Mouse (Mus musculus): ENCODE measurements around the gene Braf. TPM values are rescaled to one million over a fixed set of nuclear protein-coding genes. Genes with fewer than 3 reads are reported as not detected.

The Braf gene
- total RNA-seq, 2 experiments from 2014 or later, result 15.2 to 15.9 TPM

DNA sequence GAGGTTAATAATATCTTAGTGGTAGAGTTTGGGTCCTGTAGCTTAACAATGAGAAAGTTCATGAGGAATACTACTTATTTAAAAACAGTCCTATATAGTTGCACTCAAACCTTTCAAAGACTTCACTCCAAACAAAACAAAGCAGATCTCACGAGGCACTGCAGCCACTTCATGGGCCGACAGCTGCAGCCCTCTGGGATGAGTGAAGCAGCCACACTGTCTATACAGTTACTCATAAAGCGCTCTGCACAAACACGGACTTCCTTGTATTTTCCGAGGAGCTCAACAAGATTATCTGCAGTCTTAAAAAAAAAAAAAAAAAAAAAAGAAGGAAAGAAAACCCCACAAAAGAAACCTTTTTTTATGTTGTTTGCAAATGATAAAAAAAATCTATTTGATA lies 117.9 kb downstream of the Braf start:
- no peak for DNase-seq

DNA sequence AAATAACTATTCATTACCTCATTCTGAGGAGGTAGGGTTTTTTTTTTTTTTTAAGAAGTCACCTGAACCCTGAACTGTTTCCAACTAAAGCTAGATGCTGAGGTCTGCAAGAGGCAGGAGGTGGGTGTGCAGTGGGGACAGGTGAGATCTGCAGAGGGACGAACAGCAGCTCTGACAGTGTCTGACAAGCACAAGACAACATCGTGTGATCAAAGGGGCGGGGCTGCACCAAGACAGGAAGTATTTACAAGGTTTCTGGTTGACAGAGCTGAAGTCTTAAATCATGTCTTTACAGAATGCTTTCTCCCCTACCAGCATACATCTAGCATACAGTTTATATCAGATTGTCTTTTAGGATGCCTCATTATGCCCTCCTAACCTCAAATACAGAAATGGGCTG lies 118.4 kb downstream of the Braf start:
- no peak for DNase-seq

DNA sequence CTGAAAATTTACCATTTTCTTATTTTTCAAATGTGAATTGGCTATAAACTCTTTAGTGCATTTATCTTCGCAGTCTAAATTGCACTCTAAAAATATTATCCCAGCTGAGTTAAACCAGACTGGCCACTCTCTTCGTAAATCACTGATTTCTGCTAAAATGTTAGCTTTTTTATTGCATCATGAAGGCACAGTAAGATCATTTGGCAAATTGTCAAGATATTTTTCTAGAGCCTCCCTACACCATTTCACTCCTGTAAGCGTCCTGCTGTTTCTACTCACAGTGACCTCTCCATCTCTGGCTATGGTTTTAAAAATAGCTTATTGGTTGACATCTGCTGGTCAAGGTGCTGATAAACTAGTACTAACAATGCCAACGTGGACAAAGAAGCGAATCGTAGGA lies 119.2 kb downstream of the Braf start:
- DNase-seq, result no peak

DNA sequence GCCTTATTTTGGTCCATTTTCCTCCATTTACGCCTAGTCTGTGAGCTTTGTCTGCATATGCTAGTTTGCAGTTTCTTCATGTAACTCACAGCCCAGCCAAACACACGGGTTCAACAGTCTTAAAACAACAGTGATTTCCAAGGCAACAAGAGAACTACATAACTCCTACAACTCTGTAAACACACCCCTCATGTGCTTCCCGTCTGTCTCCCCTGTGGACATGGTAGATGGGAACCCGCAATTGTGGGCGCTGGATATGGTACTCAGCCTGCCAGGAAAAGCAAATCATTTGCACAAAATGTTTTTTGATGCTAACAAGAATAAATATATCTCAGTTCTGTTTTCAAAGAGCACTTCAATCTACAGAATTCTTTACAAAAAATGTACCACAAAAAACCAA lies 120.7 kb downstream of the Braf start:
- DNase-seq, result no peak

DNA sequence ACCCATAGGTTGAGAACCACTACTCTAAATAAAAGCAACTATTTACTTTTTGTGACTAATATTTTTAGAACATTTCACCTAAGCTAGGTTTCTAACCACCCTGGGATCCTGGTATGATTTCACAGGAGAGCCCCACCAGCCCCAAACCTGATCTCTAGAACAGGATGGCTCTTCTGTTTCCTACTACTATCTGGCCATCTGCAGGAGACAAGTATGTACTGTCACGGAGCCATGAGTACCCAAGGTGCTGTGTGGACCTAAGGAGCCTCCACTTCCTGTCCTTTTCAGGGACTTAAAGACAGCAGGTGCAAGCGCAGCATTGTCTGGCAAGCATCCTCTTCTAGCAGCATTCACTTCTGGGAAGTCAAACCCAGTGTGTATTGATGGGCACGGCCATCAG lies 123.4 kb downstream of the Braf start:
- DNase-seq, result no peak

DNA sequence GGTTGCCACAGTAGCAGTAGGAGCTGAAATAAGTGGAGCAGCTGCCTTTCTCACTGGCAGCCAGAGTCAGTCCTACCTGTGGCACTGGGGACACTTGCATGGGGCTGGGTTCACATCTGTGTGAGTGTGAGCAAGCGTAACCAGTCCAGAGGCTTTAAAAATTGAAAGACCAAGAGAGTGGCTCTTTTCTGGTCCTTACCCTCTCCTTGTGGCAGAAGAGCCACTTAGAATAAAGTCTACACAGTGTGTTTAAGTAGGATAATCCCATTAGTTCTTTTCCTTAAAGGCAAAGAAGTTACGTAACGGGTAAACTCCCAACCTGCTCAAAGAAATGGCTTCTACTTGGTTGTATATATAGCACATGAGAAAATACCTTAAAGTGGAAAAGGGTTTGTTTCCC lies 124.4 kb downstream of the Braf start:
- DNase-seq, result no peak

DNA sequence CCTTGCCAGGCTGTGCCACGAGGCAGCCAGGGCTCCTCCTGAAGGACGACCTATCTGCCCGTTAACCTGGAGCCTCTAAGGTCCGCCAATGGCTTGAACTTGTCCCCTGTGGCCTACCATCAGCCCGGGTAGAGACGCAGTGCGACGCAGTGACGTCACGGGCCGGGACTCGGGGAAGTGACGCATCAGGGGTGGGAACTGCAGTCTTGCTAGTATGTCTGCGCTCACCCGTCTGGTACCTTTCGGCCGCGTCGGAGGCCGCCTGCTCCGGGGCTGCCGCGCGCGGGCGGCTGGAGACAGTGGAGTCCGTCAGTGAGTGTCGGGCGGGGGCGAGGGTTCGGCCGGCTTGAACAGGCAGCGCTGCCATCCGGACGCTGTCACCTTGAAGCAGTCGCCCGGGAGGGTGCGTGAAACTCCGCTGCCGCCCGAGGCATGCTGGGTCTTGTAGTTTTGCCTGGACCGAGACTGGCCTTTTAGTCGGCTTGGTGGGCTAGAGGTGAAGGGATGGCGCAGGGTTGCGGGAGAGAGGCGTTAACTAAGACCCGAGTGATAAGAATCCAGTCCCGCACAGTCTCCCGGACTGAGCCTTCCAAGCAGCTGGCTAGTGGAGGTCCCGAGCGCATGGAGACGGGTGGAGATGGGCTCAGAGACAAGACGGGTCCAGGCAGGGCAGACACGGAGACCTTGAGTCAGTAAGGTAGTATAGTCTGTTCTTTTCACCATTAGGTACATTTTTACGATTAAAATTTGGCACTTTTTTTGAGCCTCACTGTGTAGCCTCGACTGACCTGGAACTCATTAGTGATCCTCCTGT lies 132.7 kb downstream of the Braf start, which contains the start of gene Ndufb2:
Gene Ndufb2 (plus strand): TSS at position 174 of the 814 bp plus-strand sequence.
- DNase-seq, result peak; percentile 96 to 97

DNA sequence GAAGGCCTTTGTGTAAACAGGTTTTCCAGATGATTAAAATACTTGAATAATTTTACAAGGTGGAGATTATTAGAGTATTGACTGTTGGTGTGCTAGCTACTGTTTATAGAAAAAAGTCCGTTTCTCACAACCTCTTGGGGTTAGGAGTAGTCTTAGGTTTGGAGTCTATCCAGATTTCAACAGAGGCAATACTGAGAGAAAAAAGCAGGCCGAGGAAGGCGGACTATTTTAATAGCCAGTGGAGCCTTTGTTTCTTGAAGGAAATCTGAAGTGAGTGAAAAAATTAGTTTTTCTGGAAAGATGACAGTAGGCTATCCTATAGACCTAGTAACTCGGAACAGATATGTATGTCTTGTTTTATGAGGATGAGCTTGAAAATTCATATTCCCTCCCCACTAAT lies 133.8 kb downstream of the Braf start:
- DNase-seq, result no peak

DNA sequence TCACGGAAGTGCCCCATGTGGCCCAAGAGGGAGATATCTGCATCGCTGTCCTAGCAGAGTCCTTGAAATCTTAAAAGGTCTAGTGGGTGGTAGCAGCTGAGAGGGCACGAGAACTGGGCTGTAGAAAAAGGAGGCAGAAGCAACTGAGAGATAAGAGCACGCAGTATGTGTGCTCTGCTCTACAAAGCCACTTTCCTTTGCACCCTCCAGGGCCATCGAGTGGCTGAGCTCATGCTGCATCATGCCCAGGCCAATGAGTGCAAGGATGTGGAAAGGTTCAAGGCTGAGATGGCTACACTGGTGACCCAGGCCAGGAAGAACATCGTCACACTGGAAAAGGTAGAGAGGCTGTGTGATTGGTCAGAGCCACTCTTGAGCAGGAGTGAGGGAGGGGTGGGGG lies 139.7 kb downstream of the Braf start, which contains the start of gene Gm42420:
Gene Gm42420 (plus strand): TSS at position 237 of the 400 bp plus-strand sequence.
- no peak for DNase-seq

DNA sequence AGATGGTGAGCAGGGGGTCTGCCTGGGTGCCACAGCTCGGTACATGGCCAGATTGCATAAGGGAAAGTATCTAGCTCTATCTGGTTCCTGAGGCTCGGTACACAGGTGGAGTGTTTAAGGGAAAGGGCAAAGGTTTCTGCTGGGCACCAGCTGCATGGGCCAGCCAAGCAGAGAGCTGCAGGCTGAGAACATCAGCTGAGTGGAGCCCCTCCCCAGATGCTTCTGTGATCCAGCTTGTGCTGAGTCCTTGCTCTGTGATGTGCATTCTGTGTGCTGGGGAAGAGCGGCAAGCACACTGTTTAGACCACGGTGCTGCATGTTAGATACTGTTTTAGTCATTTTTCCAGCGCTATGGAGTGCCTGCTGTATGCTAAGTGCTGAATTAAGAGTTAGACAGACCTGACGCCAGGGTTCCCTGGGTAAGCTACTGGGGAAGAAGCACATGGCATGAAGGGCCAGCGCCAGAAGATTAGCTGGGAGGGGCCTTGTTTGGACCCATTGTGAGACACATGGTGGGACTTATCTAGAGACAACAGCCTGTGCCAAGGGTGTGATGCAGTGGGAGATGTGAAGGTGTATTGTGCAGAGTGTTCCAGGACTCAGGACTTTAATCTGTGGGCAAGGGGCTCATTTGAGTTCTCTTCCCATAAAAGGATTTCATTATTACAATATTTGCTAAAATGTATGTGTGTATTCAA lies 144.0 kb downstream of the Braf start:
- no peak for DNase-seq

DNA sequence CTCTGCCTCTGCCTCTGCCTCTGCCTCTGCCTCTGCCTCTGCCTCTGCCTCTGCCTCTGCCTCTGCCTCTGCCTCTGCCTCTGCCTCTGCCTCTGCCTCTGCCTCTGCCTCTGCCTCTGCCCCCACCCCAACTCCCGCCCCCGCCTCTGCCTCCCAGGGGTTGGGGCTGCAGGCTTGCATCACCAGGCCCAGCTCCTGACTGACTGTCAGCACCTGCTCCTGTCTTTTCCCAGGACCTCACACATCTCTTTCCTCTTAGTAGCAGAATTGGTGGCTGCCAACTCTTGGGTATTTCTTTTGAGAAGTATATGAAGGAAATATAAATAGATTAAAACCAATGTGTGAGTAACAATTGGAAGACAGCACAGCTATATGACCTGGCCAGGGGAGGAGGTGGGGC lies 144.7 kb downstream of the Braf start:
- DNase-seq, result no peak

DNA sequence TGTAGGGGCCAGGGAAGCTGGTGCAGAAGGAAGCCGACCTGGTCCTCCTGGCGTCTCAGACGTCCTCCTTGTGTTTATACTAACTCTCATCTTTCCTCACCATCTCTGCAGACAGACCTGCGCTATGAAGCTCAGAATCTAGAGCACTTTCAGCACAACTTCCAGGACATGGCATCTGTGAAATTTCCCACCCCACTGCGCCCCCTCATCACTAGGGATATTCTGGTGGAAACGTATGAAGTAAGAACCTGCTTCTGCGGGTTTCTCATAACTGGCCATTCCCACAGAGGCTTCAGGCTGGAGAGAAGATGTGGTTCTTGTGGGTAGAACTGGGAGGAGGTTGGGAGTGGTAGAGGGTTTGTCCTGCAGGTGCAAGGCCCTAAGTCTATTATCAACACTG lies 145.7 kb downstream of the Braf start:
- DNase-seq, result no peak

DNA sequence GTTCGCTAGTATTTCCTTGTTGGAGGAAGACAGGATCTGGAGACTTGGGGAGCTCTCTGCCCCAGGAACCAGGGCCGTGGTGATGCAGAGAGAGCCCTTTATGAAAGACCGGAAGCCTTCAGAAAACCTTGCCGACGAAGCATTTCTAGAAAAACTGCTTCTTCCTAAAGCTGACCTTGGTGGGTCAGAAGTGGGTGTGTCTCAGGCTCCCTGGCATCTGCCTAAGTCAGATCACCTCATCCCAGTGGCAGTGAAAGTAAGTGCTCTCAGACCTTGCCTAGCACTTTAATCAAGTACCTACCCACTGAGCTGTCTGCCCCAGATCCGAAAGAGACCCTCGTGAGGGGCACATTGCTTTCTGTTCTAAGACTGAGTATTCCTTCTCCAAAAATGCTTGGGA lies 150.3 kb downstream of the Braf start:
- no peak for DNase-seq

DNA sequence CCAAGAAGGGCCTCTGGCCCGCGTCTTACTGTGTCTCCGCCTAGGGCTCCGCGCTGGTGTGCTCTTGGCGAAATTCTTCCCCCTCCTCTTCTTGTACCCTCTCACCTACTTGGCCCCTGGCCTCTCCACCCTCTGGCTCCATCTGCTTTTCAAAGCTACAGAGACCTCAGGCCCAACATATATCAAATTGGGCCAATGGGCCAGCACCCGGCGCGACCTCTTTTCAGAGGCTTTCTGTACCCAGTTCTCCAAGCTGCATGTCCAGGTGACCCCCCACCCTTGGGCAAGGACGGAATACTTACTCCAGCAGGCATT lies 150.8 kb downstream of the Braf start:
- DNase-seq, result peak; percentile 39 to 54

DNA sequence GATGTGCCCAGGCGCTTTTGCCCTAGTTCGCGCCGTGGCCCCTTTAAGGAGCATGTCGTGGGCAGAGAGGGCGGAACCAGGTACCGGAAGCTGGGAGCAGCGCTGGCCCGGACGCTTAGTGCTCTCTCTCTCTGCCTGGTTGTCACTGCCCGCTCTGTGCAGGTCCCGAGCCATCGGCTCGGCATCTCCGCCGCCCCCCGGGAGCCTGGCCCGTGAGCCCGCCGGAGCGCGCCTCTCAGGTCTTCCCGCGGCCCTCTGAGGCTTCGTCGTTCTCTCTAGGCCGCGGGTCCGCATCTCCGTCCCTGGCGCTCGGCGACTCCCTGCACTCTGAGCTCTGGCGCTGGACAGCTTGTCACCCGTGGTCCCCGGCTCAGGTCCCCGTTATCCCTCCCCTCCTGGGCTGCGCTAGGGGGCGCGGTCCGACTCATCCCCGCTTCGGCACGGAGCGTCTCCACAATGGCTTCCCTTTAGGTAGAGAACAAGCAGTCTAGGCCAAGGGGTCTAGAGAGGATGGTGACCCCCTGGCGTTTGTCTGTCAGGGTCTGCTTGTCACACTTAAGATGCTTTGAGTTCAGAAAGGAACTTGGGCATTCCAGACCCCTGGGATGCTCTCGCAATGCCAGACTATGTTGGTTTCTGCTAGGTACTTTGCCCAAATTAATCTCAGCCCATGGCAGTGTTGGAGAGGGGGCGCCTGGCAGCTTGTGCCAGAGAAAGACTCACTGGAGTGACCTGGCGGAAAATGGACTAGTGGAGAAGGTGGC lies 151.3 kb downstream of the Braf start, which contains the start of gene Adck2:
Gene Adck2 (plus strand): TSS at position 83 of the 764 bp plus-strand sequence.
- DNase-seq, result peak; percentile 85 to 90

DNA sequence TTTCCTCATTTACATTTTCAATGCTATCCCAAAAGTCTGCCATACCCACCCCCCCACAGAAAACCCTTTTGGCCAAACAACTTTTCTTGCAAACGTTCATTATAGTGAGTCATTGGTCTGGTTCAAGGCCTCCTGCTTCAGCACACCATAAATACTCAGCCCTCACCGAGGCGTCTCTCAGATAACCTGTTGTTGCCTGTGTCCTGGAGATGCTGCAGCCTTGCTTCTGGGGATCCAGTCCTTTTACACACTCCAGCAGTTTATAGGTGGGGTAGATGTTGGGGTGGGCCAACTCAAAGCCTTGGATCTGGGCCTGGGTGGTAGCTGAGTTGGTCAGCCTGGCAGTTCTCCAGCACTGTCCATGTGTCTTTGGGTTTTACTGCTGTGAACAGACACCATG lies 154.8 kb downstream of the Braf start:
- no peak for DNase-seq

DNA sequence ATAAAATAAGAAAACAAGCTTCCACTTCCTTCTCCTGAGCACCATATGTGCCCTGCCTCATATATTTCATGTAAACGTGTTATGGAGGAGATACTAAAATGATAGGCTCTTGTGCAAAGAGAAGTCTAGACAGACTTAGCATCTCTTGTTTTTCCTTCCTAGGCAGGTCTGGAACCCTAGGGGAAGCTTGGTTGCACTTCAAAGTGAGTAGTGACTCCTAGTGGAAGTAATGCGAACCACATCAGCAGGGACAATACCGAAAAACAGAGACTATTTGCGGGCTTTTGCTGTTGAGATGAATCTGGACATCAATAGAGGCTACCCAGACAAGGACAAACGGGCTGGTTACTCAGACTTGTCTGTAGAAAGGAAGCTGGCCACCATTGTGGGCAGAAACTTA lies 157.7 kb downstream of the Braf start:
- peak; percentile 29 to 62 for DNase-seq

DNA sequence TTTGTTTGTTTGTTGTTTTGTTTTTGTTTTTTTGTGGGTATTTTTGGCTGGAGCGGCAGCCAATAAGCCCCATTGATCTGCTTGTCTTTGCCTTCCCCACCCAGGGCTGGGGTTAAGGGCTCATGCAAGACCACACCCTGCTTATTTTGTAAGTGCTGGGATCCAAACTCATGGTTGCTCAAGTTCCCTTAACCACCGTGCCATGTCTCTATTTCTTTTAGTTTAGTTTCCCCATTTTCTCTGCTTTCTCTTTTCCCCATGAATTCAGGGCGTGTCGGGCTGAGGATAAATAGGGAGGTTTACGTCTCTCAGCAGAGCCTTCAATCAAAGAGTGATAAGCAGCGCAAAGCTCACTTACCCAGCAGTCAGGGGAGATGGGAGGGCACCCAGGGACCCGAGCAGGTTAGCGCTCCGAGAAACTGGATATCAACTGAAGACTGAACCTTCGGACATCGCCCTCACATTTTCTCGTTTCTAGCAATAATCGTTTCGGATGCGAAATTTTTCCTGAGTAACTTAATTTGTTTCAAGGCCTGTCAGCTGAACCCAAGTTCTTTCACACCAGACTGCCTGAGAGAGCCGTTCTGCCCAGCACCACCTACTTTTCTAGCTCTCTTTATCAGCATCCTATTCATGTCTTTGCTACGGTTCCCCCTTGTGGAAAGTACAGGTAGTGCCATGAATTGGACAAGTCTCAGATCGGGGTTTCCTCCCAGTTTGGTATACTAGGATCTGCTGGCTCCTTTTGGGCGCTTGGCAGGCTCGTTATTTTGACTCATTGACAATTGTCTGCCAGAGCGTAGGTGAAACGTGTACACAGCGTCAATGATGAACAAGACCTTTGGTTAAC lies 162.9 kb downstream of the Braf start:
- peak; percentile 87 to 91 for DNase-seq

DNA sequence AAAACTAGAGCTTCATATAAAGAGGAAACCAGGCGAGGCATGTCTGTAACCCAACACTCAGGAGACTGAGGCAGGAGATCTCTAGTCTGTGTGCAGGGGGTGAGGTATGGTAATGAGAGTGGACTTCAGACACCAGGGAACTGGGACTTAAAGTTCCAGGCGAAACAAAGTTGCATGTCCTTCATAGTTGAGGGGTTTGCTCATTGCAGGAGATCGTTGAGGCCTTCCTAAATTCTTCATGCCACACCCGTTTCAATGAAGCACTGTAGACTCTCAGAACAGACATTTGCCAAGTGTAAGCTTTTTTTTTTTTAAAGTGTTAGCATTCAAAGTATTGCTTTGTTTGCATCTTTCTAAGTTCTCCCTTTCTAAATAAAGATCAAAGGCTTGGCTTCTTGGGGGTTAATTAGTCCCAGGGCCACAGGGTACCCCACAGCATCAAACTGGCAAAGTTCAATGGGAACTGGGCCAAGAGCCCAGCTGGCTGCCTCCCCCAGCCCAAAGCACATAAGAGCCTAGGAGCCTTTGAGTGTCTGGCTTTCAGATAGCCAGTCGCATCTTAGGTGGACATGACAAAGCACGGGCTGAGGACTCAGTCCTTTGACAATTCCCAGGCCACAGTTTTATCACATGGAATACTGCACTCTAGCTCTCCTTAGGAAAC lies 165.9 kb downstream of the Braf start:
- DNase-seq, result no peak

DNA sequence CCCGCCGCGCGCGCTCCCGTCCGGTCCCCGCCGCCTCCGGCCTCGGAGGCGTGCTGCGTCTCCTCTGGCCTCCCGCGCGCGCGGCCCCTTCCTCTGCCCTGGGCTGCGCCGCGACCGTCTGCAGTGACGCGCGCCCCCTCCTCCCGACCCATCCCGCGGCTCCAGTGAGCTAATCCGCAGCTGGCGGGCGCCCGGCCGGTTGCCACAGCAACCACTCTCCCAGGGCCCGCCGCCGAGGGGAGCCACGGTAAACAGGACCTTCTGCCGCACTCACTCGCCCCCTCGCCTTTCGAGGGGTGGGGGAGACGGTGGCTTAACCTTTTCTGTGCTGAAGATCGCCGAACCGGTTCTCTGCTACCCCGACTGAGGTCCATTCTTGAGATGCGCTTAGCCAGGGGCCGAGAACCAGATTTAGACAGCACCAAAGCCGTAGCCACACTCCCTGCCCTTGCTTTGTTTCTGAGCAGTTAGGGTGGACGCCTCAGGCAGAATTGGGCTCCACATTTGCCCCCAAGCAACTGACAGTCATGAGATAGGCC lies 167.5 kb downstream of the Braf start, which contains the start of gene Dennd2a:
Gene Dennd2a (minus strand): TSS at position 145 of the 539 bp plus-strand sequence.
- peak; percentile 82 to 83 for DNase-seq
